Mouse (Mus musculus) liver, embryonic 12.5 days (tissue): ENCODE measurements at regions not wholly inside any gene's neighbourhood (a gene's known extent, or its start where the extent isn't known, plus 50 kb on each side); places are given as distances from the start of the nearest gene placed in this dataset.

ENCODE experiments used
- ATAC-seq: fragments of 200-750 bp; cut with Nextera tagmentation; 2 replicates; pipeline ENCODE4 v1.8.0; 2017; ENCODE audit warnings: moderate number of reproducible peaks, mild to moderate bottlenecking, moderate library complexity
- H3K27ac ChIP-seq: fragments of 300-500 bp; sonication (generic); 2 replicates; pipeline ENCODE4 v1.5.1; 2016; ENCODE audit warnings: mild to moderate bottlenecking
- H3K27me3 ChIP-seq: fragments of 300-500 bp; sonication (generic); replicated peaks from 2 replicates; pipeline ENCODE4 v1.6.1; 2016; ENCODE audit warnings: mild to moderate bottlenecking, moderate library complexity
- H3K36me3 ChIP-seq: fragments of 300-500 bp; sonication (generic); 2 replicates; pipeline ENCODE4 v1.6.1; 2016; ENCODE audit warnings: mild to moderate bottlenecking, moderate library complexity
- H3K4me1 ChIP-seq: fragments of 300-500 bp; sonication (generic); 2 replicates; pipeline ENCODE4 v1.6.1; 2016
- H3K4me2 ChIP-seq: fragments of 300-500 bp; sonication (generic); 2 replicates; pipeline ENCODE4 v1.6.1; 2016; ENCODE audit warnings: mild to moderate bottlenecking, moderate library complexity
- H3K4me3 ChIP-seq: fragments of 300-500 bp; sonication (generic); 2 replicates; pipeline ENCODE4 v1.5.1; 2016; ENCODE audit warnings: mild to moderate bottlenecking, moderate library complexity
- H3K9ac ChIP-seq: fragments of 300-500 bp; sonication (generic); 2 replicates; pipeline ENCODE4 v1.6.1; 2016; ENCODE audit warnings: mild to moderate bottlenecking, moderate library complexity
- H3K9me3 ChIP-seq: fragments of 300-500 bp; sonication (generic); replicated peaks from 2 replicates; pipeline ENCODE4 v1.6.1; 2016; ENCODE audit warnings: mild to moderate bottlenecking, moderate library complexity
- WGBS: fragments of 180-500 bp; shearing (Covaris S2); methylation state at CpG from one replicate; pipeline ENCODE4 v1.1.7; 2016; ENCODE audit not compliant: insufficient replicate concordance; 5-methylcytosine and 5-hydroxymethylcytosine counted together

DNA sequence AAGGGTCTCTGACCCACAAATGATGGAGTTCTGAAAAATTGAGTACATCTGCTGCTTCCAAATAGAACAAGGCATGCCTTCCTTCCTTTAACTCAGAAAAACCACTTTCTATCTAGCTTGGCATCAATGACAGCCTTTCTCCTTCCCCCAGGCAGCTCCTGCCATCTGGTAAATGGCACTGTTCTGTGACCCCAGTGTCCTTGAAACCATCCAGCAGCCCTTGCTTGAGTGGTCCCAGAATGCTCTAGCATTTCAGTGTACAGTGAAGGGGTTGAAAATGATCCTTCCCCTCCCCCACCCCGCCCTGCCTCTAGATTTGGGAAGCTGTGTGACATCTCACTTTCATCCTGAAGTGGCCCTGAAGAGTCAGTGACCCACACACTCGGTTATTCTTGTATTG lies 152.3 kb downstream of the Gm9817 start:
- no peak overlapping the region for H3K9ac ChIP-seq
- peaks cover 83% of the 10 kb centered on the region for H3K27me3 ChIP-seq
- H3K4me2 ChIP-seq = no peak overlapping the region
- no peak for ATAC-seq
- H3K36me3 ChIP-seq = no peaks in the 10 kb centered on the region
- 53% methylated on average over 2 of the region's 2 CpGs for WGBS
- no peaks in the 10 kb centered on the region for H3K4me1 ChIP-seq
- H3K27ac ChIP-seq = no peak overlapping the region
- no peaks in the 10 kb centered on the region for H3K9me3 ChIP-seq
- no peak overlapping the region for H3K4me3 ChIP-seq

- Histone ChIP-seq H3K27ac (no peak overlapping the region), H3K36me3 (no peaks in the 10 kb centered on the region), H3K4me3 (no peak overlapping the region), H3K4me2 (no peak overlapping the region), H3K4me1 (no peaks in the 10 kb centered on the region), H3K9me3 (no peaks in the 10 kb centered on the region), H3K9ac (no peak overlapping the region), H3K27me3 (peaks cover 87% of the 10 kb centered on the region)
- WGBS = 50% methylated on average over 5 of the region's 5 CpGs
- no peak for ATAC-seq
Measured at GRCm38 (mm10) chr13:45235236-45235635, 154.3 kb upstream of the Mylip start.

GRCm38 (mm10) chr13:45238258-45238657 lies 151.3 kb upstream of the Mylip start:
- Histone ChIP-seq H3K9me3 (no peaks in the 10 kb centered on the region), H3K4me3 (no peak overlapping the region), H3K9ac (no peak overlapping the region), H3K36me3 (no peaks in the 10 kb centered on the region), H3K27ac (no peak overlapping the region), H3K4me1 (no peaks in the 10 kb centered on the region), H3K27me3 (peaks cover 84% of the 10 kb centered on the region), H3K4me2 (no peak overlapping the region)
- WGBS = 69% methylated on average over 7 of the region's 7 CpGs
- ATAC-seq = no peak

- no peak for ATAC-seq
- H3K9me3 ChIP-seq = no peaks in the 10 kb centered on the region
- H3K27me3 ChIP-seq = peaks cover 82% of the 10 kb centered on the region
- H3K27ac ChIP-seq = no peak overlapping the region
- H3K4me2 ChIP-seq = no peak overlapping the region
- no peak overlapping the region for H3K4me3 ChIP-seq
- 70% methylated on average over 9 of the region's 9 CpGs for WGBS
- H3K36me3 ChIP-seq = no peaks in the 10 kb centered on the region
- H3K4me1 ChIP-seq = no peaks in the 10 kb centered on the region
- H3K9ac ChIP-seq = no peak overlapping the region
Measured at GRCm38 (mm10) chr13:45239153-45239552, 150.4 kb upstream of the Mylip start.

DNA sequence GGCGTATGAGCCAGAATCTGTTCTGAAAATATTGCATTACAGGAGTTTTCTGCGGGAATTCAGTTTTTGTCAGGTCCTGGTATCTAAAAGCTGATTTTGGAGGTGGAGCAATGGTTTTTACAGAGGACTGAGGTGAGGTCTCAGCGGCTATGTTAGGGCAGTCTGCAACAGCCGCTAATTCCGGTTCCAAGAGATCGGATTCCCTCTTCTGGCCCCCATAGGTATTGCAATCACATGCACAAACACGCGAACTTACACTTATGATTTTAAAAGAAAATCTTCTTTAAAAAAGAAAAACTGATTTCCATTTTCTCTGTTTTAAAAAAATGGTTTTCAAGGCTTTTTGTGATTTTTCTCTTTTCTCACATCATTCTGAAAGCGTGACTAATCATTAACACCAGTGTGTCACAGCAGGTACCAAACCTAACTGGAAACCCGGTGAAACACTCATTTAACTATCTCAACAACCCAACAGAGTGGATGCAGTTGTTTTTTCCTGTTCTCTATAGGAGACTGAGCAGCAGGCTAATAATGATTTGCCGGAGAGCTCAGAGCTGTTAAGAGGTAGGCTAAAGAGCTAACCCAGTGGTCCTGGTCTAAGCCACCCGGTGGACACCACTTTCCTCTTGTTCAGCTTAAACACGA lies 149.4 kb upstream of the Mylip start:
- no peaks in the 10 kb centered on the region for H3K4me1 ChIP-seq
- H3K27me3 ChIP-seq = peaks cover 81% of the 10 kb centered on the region
- WGBS = 62% methylated on average over 13 of the region's 13 CpGs
- no peak overlapping the region for H3K4me3 ChIP-seq
- no peak overlapping the region for H3K27ac ChIP-seq
- H3K36me3 ChIP-seq = no peaks in the 10 kb centered on the region
- H3K9me3 ChIP-seq = no peaks in the 10 kb centered on the region
- ATAC-seq = no peak
- H3K9ac ChIP-seq = no peak overlapping the region
- no peak overlapping the region for H3K4me2 ChIP-seq

DNA sequence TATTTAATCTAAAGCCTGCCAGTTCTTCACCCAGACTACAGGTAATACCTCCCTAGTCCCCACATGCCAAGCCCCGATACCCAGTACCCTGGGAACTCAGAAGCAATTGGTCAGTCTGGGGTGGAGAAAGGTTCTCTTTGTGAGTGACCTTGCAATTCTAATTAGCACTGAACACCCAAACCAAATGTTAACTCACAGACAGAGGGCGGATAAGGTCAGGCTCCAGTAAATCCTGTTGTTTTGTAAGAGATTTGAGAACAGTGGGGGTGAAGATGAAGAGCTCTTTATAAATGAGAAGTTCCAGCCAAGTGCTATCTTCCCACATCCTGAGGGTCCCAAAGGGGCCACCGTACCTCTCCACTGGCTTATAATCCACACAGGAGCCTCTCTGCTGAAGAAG lies 147.3 kb upstream of the Mylip start:
- Histone ChIP-seq H3K27me3 (peaks cover 76% of the 10 kb centered on the region), H3K9me3 (no peaks in the 10 kb centered on the region), H3K4me1 (no peaks in the 10 kb centered on the region), H3K9ac (no peak overlapping the region), H3K27ac (no peak overlapping the region), H3K4me3 (no peak overlapping the region), H3K36me3 (no peaks in the 10 kb centered on the region), H3K4me2 (no peak overlapping the region)
- no peak for ATAC-seq
- 68% methylated on average over 3 of the region's 3 CpGs for WGBS

GRCm38 (mm10) chr13:45242750-45243149 lies 146.8 kb upstream of the Mylip start:
- no peak for ATAC-seq
- no peaks in the 10 kb centered on the region for H3K9me3 ChIP-seq
- H3K36me3 ChIP-seq = no peaks in the 10 kb centered on the region
- peaks cover 73% of the 10 kb centered on the region for H3K27me3 ChIP-seq
- H3K4me2 ChIP-seq = no peak overlapping the region
- no peak overlapping the region for H3K9ac ChIP-seq
- no peak overlapping the region for H3K27ac ChIP-seq
- no peaks in the 10 kb centered on the region for H3K4me1 ChIP-seq
- 72% methylated on average over 12 of the region's 12 CpGs for WGBS
- no peak overlapping the region for H3K4me3 ChIP-seq

- ATAC-seq = no peak
- WGBS = 57% methylated on average over 5 of the region's 5 CpGs
- H3K4me1 ChIP-seq = no peaks in the 10 kb centered on the region
Measured at GRCm38 (mm10) chr13:45245651-45246050, 143.9 kb upstream of the Mylip start.

DNA sequence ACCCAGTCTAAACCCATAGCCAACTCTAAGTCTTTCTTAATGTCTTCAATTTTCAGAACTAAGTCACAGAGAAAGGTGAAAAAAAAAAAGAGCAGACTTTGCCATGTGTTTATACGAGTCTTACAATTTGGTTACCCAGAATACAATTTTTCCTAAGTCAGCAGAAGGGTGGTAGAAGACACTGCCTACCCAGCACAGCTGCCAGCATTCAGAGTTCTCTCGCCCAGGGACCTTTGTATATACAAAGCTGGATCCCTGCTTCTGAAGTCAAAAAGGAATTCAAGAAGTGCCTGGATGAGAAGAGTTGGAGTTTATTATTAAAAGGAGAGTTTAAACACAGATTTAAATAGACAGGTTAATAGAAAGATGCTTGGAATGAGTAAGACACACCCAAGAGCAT lies 143.2 kb upstream of the Mylip start:
- Histone ChIP-seq H3K27me3 (peaks cover 80% of the 10 kb centered on the region), H3K4me3 (no peak overlapping the region)
- ATAC-seq = no peak

More at GRCm38 (mm10) chr13:45245651-45246050, 143.9 kb upstream of the Mylip start:
- Histone ChIP-seq H3K4me2 (no peak overlapping the region), H3K27ac (no peak overlapping the region), H3K27me3 (peaks cover 78% of the 10 kb centered on the region), H3K9ac (no peak overlapping the region), H3K9me3 (no peaks in the 10 kb centered on the region), H3K4me3 (no peak overlapping the region), H3K36me3 (no peaks in the 10 kb centered on the region)

DNA sequence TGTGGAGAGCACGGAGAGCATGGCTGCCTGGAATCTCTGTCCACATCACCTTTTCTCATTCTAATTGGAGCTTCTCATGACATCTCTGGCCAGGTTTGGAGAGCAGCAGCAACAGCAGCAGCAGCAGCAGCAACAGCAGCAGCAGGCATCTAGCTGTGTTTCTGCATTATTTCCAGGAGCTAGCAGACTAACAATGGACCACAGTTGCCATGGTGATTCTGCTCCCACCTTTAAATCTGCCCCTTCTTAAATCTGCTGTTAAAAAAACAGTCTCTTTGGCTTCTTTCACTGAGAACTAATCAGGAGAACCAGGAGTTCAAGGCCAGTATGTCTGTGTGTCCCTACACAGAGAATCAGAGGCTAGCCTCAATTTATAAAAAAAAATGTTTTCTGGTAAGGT lies 139.5 kb upstream of the Mylip start:
- H3K9me3 ChIP-seq = no peaks in the 10 kb centered on the region
- no peaks in the 10 kb centered on the region for H3K4me1 ChIP-seq
- no peak overlapping the region for H3K9ac ChIP-seq
- WGBS = 48% methylated on average over 1 of the region's 1 CpGs
- no peak overlapping the region for H3K27ac ChIP-seq
- H3K36me3 ChIP-seq = no peaks in the 10 kb centered on the region
- H3K4me3 ChIP-seq = no peak overlapping the region
- H3K4me2 ChIP-seq = no peak overlapping the region
- peaks cover 78% of the 10 kb centered on the region for H3K27me3 ChIP-seq
- no peak for ATAC-seq

More for the DNA sequence above, 143.2 kb upstream of the Mylip start:
- Histone ChIP-seq H3K27ac (no peak overlapping the region), H3K9me3 (no peaks in the 10 kb centered on the region), H3K4me2 (no peak overlapping the region), H3K4me1 (no peaks in the 10 kb centered on the region), H3K9ac (no peak overlapping the region), H3K36me3 (no peaks in the 10 kb centered on the region)
- WGBS = 45% methylated on average over 2 of the region's 2 CpGs

GRCm38 (mm10) chr13:45251068-45251467 lies 138.5 kb upstream of the Mylip start:
- no peaks in the 10 kb centered on the region for H3K4me1 ChIP-seq
- H3K4me2 ChIP-seq = no peak overlapping the region
- H3K9me3 ChIP-seq = no peaks in the 10 kb centered on the region
- no peak overlapping the region for H3K4me3 ChIP-seq
- 33% methylated on average over 3 of the region's 3 CpGs for WGBS
- H3K36me3 ChIP-seq = no peaks in the 10 kb centered on the region
- H3K27me3 ChIP-seq = peaks cover 84% of the 10 kb centered on the region
- H3K9ac ChIP-seq = no peak overlapping the region
- ATAC-seq = no peak
- H3K27ac ChIP-seq = no peak overlapping the region

GRCm38 (mm10) chr13:45252126-45252525 lies 137.4 kb upstream of the Mylip start:
- no peaks in the 10 kb centered on the region for H3K9me3 ChIP-seq
- H3K27ac ChIP-seq = no peak overlapping the region
- ATAC-seq = no peak
- no peak overlapping the region for H3K4me2 ChIP-seq
- no peak overlapping the region for H3K4me3 ChIP-seq
- H3K4me1 ChIP-seq = no peaks in the 10 kb centered on the region
- H3K27me3 ChIP-seq = peaks cover 85% of the 10 kb centered on the region
- H3K9ac ChIP-seq = no peak overlapping the region
- no peaks in the 10 kb centered on the region for H3K36me3 ChIP-seq
- WGBS = 65% methylated on average over 3 of the region's 3 CpGs

GRCm38 (mm10) chr13:45253221-45253620 lies 136.3 kb upstream of the Mylip start:
- no peak for ATAC-seq
- no peak overlapping the region for H3K4me2 ChIP-seq
- WGBS = 54% methylated on average over 2 of the region's 2 CpGs
- H3K36me3 ChIP-seq = no peaks in the 10 kb centered on the region
- no peaks in the 10 kb centered on the region for H3K4me1 ChIP-seq
- no peak overlapping the region for H3K4me3 ChIP-seq
- H3K27ac ChIP-seq = no peak overlapping the region
- peaks cover 82% of the 10 kb centered on the region for H3K27me3 ChIP-seq
- no peaks in the 10 kb centered on the region for H3K9me3 ChIP-seq
- no peak overlapping the region for H3K9ac ChIP-seq
